Mouse (Mus musculus) lung, postnatal 0 days (tissue): ENCODE measurements around the gene Mrps35.

ENCODE experiments used
- CTCF ChIP-seq: IDR thresholded peaks from 2 replicates; pipeline ENCODE4 v1.5.1; 2016; ENCODE audit warnings: antibody characterized with exemption, mild to moderate bottlenecking
- EP300 ChIP-seq: IDR thresholded peaks from 2 replicates; pipeline ENCODE4 v1.6.1; 2016; ENCODE audit warnings: antibody characterized with exemption, mild to moderate bottlenecking, control low read depth

- TF ChIP-seq CTCF (peak; percentile 78), EP300 (no peak)
These were observed 34.4 kb upstream of the Mrps35 start for GRCm38 (mm10) chr6:147008148-147008547.
